Mouse (Mus musculus) regulatory T cell (primary cell): ENCODE results near the gene Ripk3.

Source experiments
- in situ Hi-C: fragments of 300-600 bp; cut with MboI, MseI; formaldehyde crosslinking; loops from one replicate; pipeline ENCODE4 v1.15.1; 2025; ENCODE audit warnings: high pct_unique_total_duplicates

Gene Ripk3

DNA sequence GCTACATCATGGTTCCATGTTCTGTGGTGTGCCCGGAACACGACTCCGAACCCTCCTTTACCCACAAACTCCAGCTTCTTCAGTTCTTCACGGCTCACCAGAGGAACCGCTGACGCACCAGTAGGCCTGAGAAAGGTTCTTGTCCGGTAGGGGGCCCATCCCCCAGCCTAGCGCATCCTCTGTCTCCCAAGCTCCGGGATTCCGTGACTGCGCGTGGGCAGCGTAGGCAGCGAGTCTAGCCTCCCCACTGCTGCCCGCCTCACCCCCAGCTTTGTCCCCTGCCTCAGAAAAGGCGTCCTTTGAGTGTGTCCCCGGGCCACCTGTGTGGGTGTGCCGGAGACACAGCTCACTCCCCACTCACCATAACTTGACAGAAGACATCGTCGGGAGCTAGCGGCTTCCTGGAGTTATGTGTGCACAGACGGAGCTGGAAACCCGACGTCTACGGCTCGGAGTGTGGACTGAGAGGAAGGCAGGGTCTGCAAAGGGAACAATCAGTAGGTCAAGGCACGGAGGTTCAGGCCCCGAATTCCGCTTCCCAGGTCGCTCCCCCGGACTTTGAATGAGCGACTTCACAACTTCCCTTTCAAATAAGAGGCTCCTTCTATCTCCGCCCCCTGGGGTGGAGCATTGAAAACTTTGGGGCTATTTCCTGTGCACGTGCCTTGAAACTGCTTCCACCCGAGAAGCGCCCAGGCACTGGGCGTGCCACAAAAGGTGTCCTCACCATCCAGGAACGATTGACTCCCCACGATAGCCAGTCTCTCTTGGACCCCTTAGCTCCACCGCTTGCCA, at the start of gene Ripk3:
TSS of gene Ripk3 (minus strand) at position 610 of the 795 bp plus-strand sequence.
- in situ Hi-C loops, result no loop called here

DNA sequence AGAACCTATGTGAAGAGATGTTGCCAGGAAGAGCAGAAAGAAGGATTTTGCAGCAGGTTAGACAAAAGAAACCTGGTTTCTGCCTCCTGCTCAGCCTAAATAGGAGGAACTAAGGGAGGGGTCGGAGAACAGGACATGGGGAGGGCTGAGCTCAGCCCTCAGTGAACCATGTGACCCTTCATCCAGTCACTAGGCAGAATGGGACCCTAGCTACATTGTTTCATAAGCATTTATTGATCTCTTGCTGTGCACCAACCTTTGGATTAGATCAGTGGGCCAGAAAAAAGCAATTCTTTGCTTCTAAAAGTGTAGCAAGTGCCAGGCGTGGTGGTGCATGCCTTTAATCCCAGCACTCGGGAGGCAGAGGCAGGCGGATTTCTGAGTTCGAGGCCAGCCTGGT, 49.6 kb upstream of the Ripk3 start:
- in situ Hi-C loops, result no loop called here

DNA sequence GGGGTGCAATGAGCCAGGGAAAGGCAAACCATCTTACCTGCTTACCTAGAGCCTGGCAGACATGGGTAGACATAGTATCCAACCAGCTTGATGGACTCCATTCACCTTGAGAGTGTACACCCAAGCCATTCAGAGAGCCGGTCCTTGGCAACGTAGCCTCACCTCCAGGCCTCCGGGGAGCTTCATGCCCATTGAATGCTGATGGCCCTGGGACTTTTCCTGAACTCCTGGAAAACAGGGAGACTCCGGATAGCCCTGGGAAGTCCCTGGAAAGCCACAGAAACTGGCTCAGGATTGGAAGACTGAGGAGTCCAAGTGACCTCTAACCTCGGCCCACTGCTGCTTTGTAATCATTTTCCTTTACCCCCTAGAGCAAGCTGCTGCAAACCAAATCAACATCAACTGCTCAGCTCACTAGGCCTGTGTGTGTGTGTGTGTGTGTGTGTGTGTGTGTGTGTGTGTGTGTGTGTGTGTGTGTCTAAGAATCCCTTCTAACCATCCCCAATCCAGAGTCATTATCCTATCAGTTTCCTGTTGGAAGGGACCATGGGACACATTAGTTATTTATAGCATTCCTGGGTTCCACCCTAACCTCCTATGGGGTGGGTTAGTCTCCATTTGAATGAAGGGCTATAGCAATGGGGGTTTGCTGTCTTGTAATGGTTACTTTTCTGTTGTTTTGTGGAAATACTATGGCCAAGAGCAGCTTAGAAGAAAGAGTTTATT, 46.3 kb upstream of the Ripk3 start:
- in situ Hi-C loops, result loop anchor here (5.0 kb wide), 1 partner anchor 58 kb away; no protein-coding TSS in a partner anchor

DNA sequence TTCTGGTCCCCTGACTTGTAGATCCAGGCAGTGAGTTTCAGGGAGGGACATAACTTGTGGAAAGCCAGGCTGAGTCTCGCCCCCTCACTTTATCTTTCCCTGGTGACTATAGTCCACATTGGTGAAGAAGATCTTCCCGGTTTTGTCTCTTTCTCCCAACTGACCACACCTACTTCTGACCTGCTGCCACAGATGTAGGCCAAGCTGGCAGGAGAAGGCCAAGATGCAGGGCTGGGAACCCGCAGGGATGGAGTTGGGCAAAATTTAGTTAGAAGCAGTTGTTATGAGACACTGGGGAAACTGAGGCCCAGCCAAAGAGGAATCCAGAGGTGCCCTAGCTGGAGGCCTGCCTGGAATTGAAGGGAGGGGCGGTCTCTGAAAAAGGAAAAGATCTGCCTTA, 44.5 kb upstream of the Ripk3 start:
- in situ Hi-C loops, result loop anchor here (5.0 kb wide), 1 partner anchor 56 kb away; no protein-coding TSS in a partner anchor

DNA sequence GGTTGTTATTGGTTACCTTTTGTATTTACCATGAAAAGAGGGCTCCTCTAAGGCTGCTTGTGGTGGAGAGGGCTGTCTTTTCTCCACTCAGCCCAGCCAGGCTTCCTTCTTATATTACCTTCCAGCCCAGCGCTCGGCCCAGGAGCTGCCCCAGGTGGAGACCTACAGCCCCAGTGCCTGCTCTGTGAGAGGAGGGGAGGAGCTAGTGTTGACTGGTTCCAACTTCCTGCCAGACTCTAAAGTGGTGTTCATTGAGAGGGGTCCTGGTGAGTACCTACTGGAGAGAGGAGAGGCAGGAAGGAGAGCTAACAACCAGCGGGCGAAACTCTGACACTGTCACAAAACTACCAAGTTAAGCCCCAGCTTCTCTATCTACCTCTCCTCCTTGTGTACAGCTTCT, 41.7 kb upstream of the Ripk3 start:
- in situ Hi-C loops, result loop anchor here (5.0 kb wide), 1 partner anchor 53 kb away; no protein-coding TSS in a partner anchor

DNA sequence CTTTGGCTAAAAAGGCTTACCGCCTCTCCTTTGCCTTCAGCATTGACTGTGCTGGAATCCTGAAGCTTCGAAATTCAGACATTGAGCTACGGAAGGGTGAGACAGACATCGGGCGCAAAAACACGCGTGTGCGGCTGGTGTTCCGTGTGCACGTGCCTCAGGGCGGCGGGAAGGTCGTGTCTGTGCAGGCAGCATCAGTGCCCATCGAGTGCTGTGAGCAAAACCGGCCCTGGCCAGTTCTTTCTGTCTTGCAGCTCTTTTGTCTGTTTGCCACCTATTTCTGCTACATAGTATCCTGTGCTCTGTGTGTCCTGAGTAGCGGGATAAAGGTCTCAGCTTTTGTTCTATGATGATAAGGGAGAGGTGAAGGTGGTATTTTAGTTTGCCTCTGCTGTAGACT, 41.2 kb upstream of the Ripk3 start:
- in situ Hi-C loops, result loop anchor here (5.0 kb wide), 1 partner anchor 53 kb away; no protein-coding TSS in a partner anchor

DNA sequence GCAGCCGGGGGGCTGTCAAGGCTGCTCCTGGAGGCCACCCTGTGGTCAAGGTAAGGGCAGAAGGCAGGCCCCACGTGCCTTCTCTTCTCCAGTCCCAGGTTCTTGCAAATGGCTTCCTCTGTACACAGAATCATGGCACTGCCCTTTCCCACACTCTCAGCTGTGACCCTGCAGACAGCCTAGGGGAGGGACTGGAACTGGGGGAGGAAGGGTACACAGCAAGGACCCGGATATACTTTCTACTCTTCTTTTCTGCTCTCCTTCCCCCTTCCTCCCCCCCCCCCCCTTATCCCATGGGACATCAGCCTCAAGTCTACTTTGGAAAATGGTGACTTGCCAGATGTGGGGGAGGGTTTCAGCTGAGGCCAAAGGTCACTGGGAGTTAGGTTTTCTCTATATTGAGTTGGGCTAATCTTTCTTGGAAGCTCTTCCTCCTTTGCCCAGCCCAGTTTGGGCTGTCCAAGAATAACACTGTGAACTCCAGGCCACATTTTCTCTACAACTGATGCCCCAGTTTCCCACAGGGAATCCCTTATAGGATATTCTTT, 40.1 kb upstream of the Ripk3 start:
- in situ Hi-C loops, result no loop called here

DNA sequence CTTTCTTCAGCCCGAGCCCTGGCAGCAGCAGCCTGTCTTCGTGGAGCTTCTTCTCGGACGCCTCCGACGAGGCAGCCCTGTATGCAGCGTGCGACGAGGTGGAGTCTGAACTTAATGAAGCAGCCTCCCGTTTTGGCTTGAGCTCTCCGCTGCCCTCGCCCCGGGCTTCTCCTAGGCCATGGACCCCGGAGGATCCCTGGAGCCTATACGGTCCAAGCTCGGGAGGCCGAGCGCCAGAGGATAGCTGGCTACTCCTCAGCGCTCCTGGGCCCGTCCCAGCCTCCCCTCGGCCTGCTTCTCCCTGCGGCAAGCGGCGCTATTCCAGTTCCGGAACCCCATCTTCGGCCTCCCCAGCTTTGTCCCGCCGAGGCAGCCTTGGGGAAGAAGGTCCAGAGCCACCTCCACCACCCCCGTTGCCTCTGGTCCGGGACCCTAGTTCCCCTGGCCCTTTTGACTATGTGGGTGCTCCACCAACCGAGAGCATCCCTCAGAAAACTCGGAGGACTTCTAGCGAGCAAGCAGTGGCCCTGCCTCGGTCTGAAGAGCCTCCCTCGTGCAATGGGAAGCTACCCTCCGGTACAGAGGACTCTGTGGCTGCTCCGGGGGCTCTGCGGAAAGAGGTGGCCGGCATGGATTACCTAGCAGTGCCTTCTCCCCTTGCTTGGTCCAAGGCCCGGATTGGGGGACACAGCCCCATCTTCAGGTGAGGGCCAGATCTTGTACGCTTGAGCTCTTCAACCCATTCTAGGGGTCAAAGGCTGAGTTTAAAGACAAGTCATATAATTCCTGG, 38.1 kb upstream of the Ripk3 start:
- in situ Hi-C loops, result no loop called here

DNA sequence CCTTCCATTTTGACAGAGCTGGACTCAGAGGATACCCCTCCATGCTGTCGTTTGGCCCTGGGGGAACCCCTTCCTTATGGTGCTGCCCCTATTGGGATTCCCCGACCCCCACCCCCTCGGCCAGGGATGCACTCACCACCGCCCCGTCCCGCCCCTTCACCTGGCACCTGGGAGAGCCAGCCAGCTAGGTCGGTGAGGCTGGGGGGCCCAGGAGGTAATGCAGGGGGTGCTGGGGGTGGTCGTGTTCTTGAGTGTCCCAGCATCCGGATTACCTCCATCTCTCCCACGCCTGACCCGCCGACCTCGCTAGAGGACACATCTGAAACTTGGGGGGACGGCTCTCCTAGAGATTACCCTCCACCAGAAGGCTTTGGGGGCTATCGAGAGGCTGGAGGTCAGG, 37.5 kb upstream of the Ripk3 start:
- in situ Hi-C loops, result no loop called here

DNA sequence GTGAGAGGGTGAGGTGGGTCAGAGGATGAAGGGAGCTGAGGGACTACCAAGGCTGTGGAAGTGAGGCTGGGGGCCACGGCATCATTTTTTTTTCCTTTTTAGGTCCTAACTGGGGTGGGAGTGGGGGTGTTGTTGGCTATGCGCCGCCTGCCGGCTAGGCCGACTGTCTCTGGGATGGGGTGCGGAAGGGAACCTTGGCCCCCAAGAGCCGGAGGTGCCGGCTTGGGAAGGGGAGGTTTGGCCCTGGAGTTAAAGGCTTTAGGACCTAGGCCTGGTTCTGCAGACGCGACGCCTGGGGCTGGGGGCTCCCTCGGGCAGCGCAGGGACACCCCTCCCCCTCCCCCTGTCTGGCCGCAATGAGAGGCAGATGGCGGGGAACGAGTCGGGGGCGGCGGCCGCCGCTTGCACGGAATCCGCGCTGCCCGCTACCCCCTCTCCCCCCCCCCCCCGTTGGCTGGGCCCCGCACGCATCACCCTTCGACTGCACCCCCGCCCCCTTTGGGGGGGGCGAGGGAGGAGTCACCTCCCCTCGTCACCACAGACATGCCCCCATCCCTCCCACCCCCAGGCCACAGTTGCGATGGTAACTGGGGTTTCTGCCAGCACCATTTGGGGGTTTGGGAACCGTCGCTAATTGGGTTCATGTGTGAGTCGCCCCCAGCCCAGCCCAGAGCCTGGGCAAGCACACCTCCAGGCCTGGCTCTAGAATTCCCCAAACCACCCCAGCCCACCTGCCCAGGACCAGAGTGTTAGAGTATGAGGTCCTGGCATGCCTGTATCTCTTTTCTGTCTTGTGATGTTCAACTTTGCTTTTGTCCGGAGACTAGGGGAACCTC, 36.8 kb upstream of the Ripk3 start:
- in situ Hi-C loops, result no loop called here

DNA sequence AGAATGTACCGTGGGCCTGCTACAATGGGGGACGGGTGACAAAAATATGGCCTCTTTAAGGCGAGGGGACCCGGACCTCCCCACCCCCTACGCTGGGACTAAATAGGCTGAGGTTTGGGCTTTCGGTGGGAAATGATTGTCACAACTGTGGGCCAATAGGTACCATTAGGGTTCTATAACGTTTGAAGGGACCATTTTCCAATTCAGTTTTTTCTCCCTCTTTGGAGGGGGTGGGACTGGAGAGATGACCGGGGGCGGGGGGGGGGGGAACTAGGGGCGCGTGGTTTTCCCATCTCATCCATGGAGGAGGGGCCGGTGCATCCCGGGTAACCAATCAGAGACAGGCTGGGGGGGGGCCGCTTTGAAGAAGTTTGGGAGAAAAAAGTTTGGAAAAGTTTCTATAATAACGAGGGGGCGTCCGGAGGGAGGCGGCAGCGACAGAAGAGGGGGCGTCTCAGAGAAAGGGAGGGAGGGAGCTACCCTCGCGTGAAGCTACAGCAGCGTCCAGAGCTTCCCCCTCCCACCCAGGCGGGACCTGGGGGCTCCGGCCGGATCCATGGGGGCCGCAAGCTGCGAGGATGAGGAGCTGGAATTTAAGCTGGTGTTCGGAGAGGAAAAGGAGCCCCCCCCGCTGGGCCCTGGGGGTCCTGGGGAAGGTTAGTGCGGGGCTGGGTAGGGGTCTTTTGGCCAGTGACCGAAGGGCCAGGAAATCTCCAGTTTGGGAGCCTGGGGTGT, 36.0 kb upstream of the Ripk3 start:
- in situ Hi-C loops, result loop anchor here (5.0 kb wide), 1 partner anchor 98 kb away; no protein-coding TSS in a partner anchor

DNA sequence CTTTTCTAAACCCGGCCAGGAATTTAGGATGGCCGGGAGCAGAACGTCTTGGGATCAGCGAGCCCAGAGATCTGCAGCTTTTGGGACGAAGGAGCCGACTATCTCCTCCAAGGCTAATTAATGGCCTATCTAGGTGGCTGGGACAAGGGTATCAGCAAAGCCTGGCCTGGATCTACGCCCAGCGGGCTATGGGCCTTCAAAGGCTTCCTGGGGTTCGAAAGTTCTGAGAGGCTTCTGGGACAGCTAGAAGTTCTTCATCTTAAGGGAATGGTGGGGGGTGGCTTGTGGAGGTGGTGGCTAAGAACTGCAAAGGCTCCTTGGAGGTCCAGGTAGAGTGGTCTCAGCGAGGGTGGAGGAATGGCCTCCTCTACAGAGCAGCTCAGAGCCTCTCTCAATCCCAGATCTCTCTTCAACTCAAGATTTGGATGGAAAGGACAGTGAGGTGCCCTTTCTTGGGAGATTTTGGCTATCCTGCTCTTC, 35.4 kb upstream of the Ripk3 start:
- in situ Hi-C loops, result loop anchor here (5.0 kb wide), 1 partner anchor 98 kb away; no protein-coding TSS in a partner anchor

DNA sequence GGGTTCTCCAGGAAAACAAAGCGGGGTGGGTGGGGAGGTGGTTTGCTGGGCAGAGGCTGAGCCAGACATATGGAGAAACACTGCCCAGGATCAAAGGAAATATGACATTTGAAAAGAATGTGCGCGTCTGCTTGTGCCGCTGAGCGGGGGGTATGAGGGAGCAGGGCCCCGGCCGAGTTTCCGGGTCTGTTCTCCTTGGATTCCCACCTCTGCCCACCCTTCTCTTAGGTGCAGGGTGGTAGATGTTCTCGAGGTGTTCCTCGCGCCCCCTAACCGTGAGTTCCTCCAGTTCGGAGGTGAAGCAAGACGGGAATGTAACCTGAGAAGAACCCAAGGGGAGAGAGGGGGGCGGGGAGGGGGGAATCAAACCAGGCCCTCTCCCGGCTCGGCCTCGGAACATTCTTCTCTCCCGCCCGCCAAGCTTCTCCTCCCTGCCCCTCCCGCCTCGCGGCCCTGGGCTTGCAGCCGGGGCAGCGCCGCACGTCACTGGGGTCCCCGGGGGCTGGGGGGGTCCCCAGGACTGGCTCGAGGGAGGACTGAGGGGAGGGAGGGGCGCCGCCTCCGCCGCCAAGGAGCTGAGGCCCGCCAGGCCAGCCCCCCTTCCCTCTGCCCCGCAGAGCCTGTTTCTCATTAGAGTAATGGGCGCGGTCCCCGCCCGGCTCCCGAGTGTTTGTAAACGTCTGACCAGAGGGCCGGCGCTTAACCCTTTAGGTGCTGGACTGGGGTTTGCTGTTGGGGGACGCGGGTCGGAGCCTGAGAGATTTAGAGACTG, 34.5 kb upstream of the Ripk3 start, which contains the start of gene Nfatc4:
TSS of gene Nfatc4 (plus strand) at position 154 of the 772 bp plus-strand sequence.
- in situ Hi-C loops, result loop anchor here (5.0 kb wide), 1 partner anchor 99 kb away; no protein-coding TSS in a partner anchor

DNA sequence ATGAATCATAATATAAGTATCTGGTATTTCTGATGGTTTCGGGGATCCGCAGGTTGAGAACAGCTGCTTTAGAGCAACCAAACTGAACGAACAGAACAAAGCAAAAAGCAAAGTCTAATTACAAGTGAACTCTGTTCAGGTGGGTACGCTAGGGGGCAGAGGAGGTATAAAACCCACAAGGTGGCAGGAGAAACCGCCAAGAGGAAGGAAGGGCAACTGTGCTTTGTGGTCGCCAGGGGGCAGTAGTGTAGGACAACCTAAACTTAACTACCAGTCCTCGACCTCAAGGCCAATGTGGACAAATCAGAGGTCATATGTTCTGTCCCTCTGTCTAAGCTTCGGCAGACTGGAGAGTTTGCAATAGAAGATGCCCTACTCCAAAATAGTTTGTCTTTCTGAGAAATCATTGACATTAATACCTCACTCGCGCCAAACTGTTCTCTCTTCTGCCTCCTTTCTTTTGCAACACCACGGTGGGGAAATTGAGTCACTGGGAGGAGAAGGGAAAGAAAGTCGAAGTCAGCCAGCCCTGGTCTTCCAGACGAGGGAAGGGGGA, 33.8 kb upstream of the Ripk3 start:
- in situ Hi-C loops, result loop anchor here (5.0 kb wide), 1 partner anchor 100 kb away; no protein-coding TSS in a partner anchor

DNA sequence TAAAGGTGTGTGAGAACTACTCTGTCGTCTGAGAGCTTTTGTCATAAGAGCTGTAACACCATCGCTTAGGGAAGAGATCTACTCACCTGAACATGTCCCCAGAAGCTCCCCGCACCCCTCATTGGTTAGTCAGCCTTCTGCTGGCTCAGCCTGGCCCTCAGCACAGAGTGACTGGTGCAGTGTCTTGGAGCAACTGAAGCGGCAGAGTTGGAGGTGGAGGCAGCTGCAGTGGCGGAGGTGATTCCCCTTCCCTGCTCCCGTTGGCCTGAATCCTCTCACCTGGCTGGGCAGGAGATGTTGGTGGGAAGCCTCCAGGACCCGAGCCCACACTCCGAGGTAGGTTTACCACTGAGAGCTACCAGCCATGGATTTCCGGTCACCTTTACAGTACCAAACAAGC, 31.9 kb upstream of the Ripk3 start:
- in situ Hi-C loops, result loop anchor here (5.0 kb wide), 1 partner anchor 102 kb away; no protein-coding TSS in a partner anchor

DNA sequence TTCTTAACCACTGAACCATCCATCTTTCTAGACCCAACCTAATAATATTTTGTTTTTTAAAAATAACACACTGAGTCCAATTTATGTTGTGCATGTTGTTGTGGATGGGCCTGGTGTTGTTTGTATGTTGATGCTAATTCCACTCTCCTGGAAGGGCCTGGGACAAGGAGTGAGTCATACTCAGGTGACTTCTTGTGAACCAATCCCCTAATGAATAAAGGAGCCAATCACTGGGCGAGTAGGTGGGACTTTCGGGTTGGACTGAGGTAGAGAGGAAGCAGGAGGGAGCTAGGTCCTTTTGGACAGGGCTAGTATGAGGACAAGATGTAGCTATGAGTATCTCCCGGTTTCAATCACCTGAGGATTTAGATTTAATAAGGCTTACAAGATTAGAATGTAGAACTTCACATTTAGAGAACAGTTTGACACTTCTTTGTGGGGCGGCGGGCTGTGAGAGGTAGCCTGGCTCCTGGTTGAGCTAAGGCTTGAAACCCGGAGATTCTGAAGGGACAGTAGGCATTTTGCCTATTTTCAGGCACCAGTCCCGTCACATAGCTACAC, 31.3 kb upstream of the Ripk3 start:
- in situ Hi-C loops, result loop anchor here (5.0 kb wide), 1 partner anchor 102 kb away; no protein-coding TSS in a partner anchor

DNA sequence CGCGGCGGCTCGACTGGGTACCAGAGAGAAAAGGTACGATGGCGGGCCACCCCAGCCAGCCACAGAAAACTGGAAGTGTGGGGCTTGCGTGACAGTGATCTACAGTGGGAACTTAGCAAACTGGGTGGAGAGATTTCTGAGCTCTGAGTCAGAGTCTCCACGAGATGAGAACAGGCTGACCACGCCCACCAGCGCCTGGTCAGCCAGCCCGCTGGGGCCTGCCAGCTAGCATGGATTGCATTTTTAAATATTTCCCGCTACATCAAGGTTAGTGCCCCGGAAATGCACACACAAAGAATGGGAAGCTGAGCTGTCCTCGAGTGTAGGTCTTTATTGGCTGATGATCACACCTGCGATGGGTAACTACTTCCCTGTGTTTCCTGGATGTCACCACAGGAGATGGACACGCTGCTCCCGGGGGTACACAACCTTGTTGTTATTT, 26.7 kb upstream of the Ripk3 start:
- in situ Hi-C loops, result no loop called here

DNA sequence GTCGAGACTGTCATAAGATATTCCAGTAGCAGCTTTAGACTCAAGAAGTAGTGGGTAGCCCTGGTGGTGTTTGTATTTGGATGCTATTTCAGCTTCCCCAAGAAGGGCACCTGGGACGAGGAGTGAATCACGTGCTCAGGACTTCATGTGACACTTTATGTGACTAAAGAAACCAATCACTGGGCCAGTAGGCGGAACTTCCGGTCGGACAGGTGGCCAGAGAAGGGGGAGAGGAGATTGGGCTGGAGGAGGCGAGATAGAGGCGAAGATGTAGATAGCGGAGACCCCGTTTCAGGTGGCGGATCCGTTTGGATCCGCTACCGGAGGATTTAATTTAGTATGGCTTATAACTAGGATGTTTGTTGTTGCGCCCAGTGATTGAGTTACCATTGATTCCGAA, 26.2 kb upstream of the Ripk3 start:
- in situ Hi-C loops, result no loop called here
